Mouse (Mus musculus): Measurements from ENCODE around the gene Ddb2. TPM values are rescaled to one million over a fixed set of nuclear protein-coding genes. Genes with fewer than 3 reads are reported as not detected.

Ddb2 gene
- polyA plus RNA-seq, 1 experiment: 10.3 TPM

Other genes with a start within 250 kb of the Ddb2 start
- gene Rapsn, start 201.4 kb downstream of the Ddb2 start, polyA plus RNA-seq (2012; rRNA removed): 0.49 and 0.50 TPM in 2 replicates
- gene Psmc3, start 183.0 kb downstream of the Ddb2 start, polyA plus RNA-seq (2012; rRNA removed): 112 and 116 TPM in 2 replicates
- gene Slc39a13, start 166.6 kb downstream of the Ddb2 start, polyA plus RNA-seq (2012; rRNA removed): 21.4 and 22.7 TPM in 2 replicates
- gene Spi1, start 154.6 kb downstream of the Ddb2 start, polyA plus RNA-seq (2012; rRNA removed): 26.7 and 32.6 TPM in 2 replicates
- 0.10 and 0.11 TPM in 2 replicates for gene Mybpc3, start 118.8 kb downstream of the Ddb2 start, polyA plus RNA-seq (2012; rRNA removed)
- 11.2 and 16.8 TPM in 2 replicates for gene Madd, start 53.1 kb downstream of the Ddb2 start, polyA plus RNA-seq (2012; rRNA removed)
- gene Nr1h3, start 34.1 kb downstream of the Ddb2 start, polyA plus RNA-seq (2012; rRNA removed): 70.2 and 109 TPM in 2 replicates
- 17.8 and 34.3 TPM in 2 replicates for gene Acp2, start 34.1 kb downstream of the Ddb2 start, polyA plus RNA-seq (2012; rRNA removed)
- 2.8 and 3.7 TPM in 2 replicates for gene Pacsin3, start 19.0 kb upstream of the Ddb2 start, polyA plus RNA-seq (2012; rRNA removed)
- gene Arfgap2, start 28.0 kb upstream of the Ddb2 start, polyA plus RNA-seq (2012; rRNA removed): 32.7 and 34.7 TPM in 2 replicates
- gene 1110051M20Rik, start 207.7 kb upstream of the Ddb2 start, polyA plus RNA-seq (2012; rRNA removed): 8.4 and 8.5 TPM in 2 replicates
- gene Lrp4, start 220.5 kb upstream of the Ddb2 start, polyA plus RNA-seq (2012; rRNA removed): 7.4 and 13.1 TPM in 2 replicates